Mouse (Mus musculus) embryonic stem cell, embryonic (primary cell): Measurements from ENCODE around the gene Mtfr2.

Experiments used
- CTCF ChIA-PET, 4 experiments: fragments of 300-600 bp in 2 of 4; fragments of 350-600 bp in 2 of 4; sonication (Branson Sonifier 250); formaldehyde crosslinking; loops; one replicate each; lab custom pipeline; 2022; ENCODE audit warnings: inconsistent platforms in 2 of 4; lab: Charles Lee
- POLR2A ChIA-PET, 4 experiments: fragments of 300-600 bp in 2 of 4; fragments of 350-600 bp in 2 of 4; sonication (Branson Sonifier 250); formaldehyde crosslinking; loops; one replicate each; lab custom pipeline; 2022; ENCODE audit warnings: antibody characterized with exemption in 4 of 4, inconsistent platforms in 1 of 4; lab: Charles Lee

Mtfr2 gene

DNA sequence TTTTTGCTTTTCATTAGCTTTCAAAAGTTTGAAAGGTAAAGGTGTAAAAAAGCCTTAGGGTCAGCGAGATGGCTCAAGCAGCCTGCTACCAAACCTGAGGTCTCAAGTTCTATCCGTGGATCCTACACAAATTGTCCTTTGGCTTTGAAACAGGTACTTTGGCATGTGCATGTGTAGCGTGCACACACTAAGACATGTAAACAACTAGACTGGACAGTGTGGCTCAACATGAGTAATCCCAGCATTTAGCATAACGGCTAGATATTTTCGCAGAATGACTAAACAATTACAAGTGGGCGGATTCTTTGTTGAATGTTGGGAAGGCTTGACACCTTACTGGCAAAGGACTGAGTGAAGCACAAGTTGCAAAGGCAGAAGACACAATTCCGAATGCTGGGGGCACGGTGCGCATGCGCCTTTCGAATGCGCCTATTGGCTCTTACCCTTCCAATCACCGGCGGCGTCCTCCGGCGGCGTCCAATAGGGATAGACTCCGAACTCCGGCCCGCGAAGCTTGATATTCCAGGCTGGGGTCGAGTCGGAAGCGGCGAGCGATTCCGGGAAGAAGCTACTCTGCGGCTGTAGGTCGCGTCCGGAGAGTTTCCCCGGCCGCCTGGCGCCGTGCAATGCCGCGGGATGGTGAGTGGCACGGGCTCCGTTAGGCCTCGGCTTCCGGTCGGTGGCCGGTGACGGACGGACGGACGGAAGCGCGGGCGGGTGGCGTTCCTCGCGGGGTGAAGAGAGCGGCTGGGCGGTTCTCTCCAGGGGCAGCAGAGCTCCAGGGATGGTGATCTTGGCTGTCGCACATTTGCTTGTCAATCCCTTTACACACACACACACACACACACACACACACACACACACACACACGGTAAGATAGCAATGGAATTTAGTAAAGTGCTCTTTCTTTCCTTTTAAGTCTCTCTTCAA is at the start of gene Mtfr2:
TSS of gene Mtfr2 (plus strand) at position 486 of the 930 bp plus-strand sequence.
- ChIA-PET POLR2A (interaction anchor here (0.5 to 4.0 kb wide), 55 partner anchors 7 to 1646 kb away, joined by 3 to 81 read pairs (median 4); partner anchors contain the start of genes Ahi1 (in 2 of the 4), Bclaf1 (in 2 of the 4), Map7 (in 2 of the 4) and Ifngr1 (in 1 of the 4)), CTCF (interaction anchor here in 3 of 4 experiments (0.7 to 1.5 kb wide), 9 partner anchors 14 to 619 kb away, joined by 3 to 4 read pairs (median 4); no protein-coding TSS in a partner anchor)

DNA sequence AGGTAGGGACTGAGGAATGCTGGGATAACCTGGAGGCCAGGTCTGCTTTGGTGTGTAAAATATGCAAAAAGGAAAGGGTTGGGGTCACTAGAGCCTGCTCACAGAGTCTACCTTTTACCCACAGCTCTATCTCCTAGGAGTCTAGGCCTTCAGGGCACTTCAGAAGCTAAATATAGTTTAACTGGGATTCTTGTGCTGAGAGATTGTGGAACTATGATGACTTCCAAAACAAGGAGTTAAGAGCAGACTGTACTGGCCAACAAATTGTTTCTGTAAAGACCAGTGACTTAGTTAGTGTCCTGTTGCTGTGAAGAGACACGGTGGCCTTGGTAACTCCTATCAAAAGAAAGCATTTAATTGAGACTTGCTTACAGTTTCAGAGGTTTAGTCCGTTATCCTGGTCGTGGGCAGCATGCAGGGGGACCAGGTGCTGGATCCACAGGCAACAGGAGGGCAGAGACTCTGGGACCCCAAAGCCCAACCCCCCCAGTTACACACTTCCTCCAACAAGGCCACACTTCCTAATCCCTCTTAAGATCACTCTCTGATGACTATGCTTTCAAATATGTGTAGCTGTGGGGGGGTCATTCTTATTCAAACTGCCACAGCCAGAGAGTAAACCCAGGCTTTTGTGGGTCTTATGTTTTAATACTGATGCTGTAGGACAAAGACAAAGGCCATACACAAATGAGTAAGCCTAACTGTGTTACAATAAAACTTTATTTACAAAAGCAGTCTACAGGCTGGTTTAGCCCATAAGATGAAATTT is 49.2 kb upstream of the Mtfr2 start:
- POLR2A ChIA-PET = interaction anchor here in 3 of 4 experiments (0.6 to 4.7 kb wide), 5 partner anchors 8 to 72 kb away, joined by 3 to 39 read pairs (median 3); partner anchors contain the start of gene Bclaf1 (in 3 of the 3)

DNA sequence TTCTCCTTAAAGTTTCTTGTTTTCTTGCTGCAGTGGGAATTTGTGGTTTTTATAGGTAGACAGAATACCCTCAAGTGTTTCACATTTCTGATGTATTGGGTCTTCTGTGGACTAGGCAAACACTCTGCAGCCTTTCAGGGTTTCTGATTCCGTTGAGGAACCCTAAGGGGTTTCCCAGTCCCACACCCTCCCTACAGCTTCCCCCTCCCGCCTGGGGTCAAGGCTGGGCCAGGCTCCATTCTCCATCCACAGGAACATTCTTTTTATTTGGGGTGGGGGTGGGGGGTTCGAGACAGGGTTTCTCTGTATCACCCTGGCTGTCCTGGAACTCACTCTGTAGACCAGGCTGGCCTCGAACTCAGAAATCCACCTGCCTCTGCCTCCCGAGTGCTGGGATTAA is 48.5 kb upstream of the Mtfr2 start:
- CTCF ChIA-PET = interaction anchor here in 1 of 4 experiments (1.4 kb wide), 1 partner anchor 9 kb away, joined by 4 read pairs; no protein-coding TSS in a partner anchor
- POLR2A ChIA-PET = interaction anchor here (0.6 to 4.7 kb wide), 6 partner anchors 9 to 72 kb away, joined by 3 to 39 read pairs (median 6); partner anchors contain the start of gene Bclaf1 (in 3 of the 4)

More for the DNA sequence above, 49.2 kb upstream of the Mtfr2 start:
- CTCF ChIA-PET = interaction anchor here in 1 of 4 experiments (1.4 kb wide), 1 partner anchor 9 kb away, joined by 4 read pairs; no protein-coding TSS in a partner anchor

DNA sequence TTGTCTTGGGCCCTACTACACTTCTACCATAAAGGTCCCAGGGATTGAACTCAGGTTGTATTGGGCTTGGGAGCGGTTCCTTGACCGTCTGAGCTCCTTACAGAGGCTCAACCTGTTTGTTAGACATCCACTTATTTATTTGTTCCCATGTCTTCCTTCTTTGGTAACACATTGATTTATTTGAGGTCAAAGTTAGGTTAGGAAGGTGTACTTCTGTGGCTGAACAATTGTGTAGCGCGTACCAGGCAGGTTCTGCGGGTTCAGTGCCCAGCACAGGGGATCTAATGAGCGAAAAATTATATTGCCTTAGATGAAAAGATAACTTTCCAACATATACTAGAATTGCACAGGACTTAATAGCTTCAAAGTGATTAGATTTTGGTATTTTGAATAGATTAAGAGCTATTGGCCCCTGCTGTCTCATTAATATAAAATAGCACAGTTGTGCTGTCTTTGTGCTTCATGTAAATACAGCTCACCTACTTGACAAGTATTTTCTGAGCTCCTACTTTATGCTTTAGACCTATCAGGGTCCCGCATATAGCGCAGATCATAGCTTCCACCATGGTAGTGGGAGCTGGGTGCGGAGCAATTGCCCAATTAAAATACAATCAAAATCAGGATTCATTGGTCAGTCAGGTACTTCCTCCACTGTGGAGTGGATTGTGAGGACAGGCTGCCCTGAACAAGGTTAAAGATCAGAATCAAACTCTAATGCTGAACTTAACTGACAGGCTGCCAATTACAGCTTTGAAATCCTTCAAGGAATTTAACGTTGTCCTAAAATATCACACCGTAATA is 36.4 kb upstream of the Mtfr2 start:
- ChIA-PET POLR2A (interaction anchor here (0.7 to 18.8 kb wide), 43 partner anchors 10 to 719 kb away, joined by 3 to 290 read pairs (median 5); partner anchors contain the start of genes Map7 (in 2 of the 4), Mtfr2 (in 2 of the 4), Ahi1 (in 1 of the 4) and Ifngr1 (in 1 of the 4)), CTCF (interaction anchor here in 3 of 4 experiments (1.0 to 1.7 kb wide), 5 partner anchors 14 to 37 kb away, joined by 3 to 6 read pairs (median 3); partner anchors contain the start of gene Mtfr2 (in 1 of the 3))

DNA sequence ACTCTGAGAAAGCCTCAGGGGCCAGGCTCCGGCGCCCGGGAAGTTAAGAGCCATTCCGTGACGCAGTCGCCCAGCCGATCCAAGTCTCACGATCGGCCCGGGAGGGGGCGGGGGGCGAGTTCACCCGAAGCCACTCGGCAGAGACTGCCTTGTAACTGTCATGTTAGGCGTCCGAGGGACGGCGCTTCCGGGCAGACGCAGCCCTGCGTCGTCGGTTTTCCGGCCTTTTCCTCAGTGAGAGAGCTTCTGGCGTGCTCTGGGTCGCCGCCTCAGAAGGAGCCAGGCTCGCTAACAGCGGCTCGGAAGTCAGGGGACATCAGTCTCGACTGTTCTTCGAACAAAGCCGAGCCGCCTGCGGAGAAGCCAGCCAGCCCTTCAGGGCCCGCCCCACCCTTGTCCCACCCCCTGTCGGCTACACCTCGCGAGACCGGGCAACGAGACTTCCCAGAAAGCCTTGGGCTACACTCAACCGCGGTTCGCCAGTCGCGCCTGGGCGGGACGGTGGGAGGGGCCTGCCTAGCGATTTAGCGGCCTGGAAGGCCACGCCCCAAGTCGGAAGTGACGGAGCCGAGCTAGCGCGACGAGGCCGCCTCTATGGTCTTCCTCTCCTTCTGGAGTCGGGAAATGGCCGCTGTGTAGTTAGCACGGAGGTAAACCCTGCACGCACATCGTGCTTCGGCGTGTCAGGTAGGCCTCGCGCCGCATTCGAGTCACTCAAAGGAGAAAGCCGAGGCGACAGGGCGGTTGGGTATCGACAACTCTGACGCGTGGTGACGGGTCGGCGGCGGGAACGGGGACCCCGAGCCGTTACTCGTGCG is 35.4 kb upstream of the Mtfr2 start, which contains the start of gene Bclaf1:
TSS of gene Bclaf1 (plus strand) at position 552 of the 818 bp plus-strand sequence.
- CTCF ChIA-PET = interaction anchor here (0.6 to 1.7 kb wide), 7 partner anchors 14 to 36 kb away, joined by 3 to 6 read pairs (median 3); partner anchors contain the start of gene Mtfr2 (in 1 of the 4)
- POLR2A ChIA-PET = interaction anchor here (0.6 to 18.8 kb wide), 93 partner anchors 7 to 1667 kb away, joined by 3 to 290 read pairs (median 4); partner anchors contain the start of genes Map7 (in 3 of the 4), Mtfr2 (in 2 of the 4), Ahi1 (in 1 of the 4) and Ifngr1 (in 1 of the 4)

DNA sequence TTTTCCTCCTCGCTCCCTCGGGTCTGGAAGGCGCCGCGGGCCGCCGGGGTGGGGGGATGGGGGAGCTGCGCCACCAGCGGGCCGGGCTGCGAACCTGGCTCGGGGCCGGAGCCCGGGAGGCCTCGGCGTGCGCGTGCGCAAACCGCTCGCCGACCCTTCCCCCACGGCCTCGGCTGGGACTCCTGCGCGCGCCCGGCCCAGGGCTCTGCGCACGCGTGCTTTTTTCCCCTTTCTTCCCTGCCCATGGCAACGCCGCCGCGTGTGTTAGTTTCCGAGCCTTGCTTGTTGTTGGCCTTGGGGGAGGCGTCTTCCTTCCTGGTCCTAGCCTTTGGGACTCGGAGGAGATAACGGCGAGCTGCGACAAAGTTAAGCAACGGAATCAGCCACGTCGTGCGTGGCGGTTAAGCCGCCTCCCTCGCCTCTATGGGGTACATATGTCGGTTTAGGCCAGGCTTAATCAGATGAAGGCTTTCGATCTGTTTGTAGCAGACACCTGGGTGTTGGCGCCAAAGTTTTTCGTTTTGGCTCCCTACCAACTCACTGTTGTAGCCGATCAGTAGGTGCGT is 34.8 kb upstream of the Mtfr2 start:
- POLR2A ChIA-PET = interaction anchor here (0.6 to 18.8 kb wide), 79 partner anchors 8 to 1666 kb away, joined by 3 to 290 read pairs (median 4); partner anchors contain the start of genes Ahi1 (in 2 of the 4), Map7 (in 2 of the 4), Mtfr2 (in 2 of the 4) and Ifngr1 (in 1 of the 4)
- CTCF ChIA-PET = interaction anchor here in 2 of 4 experiments (0.7 to 1.6 kb wide), 2 partner anchors 15 to 17 kb away, joined by 3 to 4 read pairs; no protein-coding TSS in a partner anchor

DNA sequence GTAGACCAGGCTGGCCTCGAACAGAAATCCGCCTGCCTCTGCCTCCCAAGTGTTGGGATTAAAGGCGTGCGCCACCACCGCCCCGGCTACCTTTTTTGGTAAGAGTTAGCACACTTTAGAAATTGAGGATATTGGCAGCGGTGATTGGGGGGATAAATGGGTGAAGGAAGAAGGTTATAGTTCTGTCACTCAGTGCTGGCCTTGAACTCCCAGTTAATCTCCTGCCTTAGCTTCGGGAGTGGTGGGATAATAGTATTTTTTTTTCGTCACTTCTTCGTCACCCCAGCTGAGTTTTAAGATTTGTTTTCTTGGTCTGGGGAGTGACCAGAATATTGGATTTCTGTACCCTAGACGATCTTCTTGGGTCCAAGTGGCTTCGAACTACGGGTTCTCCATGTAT is 34.1 kb upstream of the Mtfr2 start:
- CTCF ChIA-PET = interaction anchor here in 1 of 4 experiments (3.1 kb wide), 1 partner anchor 23 kb away, joined by 9 read pairs; no protein-coding TSS in a partner anchor
- POLR2A ChIA-PET = interaction anchor here (0.7 to 18.8 kb wide), 41 partner anchors 9 to 778 kb away, joined by 3 to 290 read pairs (median 5); partner anchors contain the start of genes Ahi1 (in 2 of the 4), Mtfr2 (in 2 of the 4) and Map7 (in 1 of the 4)

DNA sequence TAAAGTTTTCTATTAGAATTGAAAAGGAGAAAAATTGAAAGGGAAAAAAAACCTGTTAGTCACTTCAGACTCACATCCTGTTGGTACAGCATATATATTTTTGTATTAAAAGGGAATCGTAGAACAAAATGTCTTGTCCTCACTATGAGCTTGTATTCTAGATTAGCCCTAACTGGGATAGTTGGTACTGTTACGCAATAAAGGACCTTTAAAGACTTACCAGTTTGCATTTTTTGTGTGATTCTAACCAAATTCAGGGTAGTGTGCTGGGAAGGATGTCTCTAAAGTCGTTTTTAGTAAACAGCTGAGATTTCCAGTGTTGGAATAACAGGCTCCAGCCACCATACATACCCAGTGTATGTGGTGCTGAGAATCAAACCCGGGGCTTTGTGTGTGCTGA is 33.6 kb upstream of the Mtfr2 start:
- POLR2A ChIA-PET = interaction anchor here (0.7 to 18.8 kb wide), 24 partner anchors 8 to 639 kb away, joined by 3 to 290 read pairs (median 6); partner anchors contain the start of genes Mtfr2 (in 3 of the 4) and Ahi1 (in 1 of the 4)

DNA sequence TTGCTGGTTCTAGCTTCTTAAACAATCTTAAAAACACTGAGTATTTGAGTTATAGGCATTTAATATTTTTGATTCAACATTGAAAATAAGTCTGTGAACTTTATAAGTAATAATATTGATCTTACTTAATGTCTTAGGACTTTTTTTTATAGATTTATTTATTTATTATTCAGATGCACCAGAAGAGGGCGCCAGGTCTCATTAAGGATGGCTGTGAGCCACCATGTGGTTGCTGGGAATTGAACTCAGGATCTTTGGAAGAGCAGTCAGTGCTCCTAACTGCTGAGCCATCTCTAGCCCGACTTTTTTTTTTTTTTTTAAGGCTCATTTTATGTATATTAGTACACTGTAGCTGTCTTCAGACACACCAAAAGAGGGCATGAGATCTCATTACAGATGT is 32.8 kb upstream of the Mtfr2 start:
- ChIA-PET POLR2A (interaction anchor here (0.6 to 18.8 kb wide), 21 partner anchors 7 to 1514 kb away, joined by 3 to 290 read pairs (median 4); partner anchors contain the start of genes Mtfr2 (in 3 of the 4) and Map7 (in 1 of the 4)), CTCF (interaction anchor here (0.6 to 3.1 kb wide), 8 partner anchors 9 to 411 kb away, joined by 3 to 9 read pairs (median 5); partner anchors contain the start of gene Mtfr2 (in 1 of the 4))

More for the DNA sequence above, 33.6 kb upstream of the Mtfr2 start:
- CTCF ChIA-PET = interaction anchor here (0.6 to 3.1 kb wide), 4 partner anchors 24 to 410 kb away, joined by 3 to 9 read pairs (median 4); no protein-coding TSS in a partner anchor

DNA sequence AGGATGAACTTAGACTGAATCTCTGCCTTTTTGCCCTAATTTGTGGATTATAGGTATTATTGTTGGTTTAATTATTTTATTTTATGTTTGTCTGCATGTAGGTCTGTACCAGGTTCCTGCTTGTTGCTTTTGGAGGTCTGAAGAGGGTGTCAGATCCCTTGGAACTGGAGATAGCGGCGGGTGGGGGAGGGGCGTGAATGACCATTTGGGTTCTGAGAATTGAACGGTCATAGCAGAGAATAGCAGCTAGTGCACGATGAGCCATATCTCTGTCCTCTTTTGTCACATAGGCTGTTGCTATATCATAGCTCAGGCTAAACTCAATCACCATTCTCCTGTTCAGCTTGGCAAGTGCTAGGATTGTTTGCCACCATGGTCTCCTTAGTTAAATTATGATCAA is 30.1 kb upstream of the Mtfr2 start:
- POLR2A ChIA-PET = interaction anchor here in 3 of 4 experiments (0.6 to 18.8 kb wide), 9 partner anchors 9 to 42 kb away, joined by 3 to 290 read pairs (median 4); partner anchors contain the start of gene Mtfr2 (in 2 of the 3)
- CTCF ChIA-PET = interaction anchor here in 1 of 4 experiments (0.5 kb wide), 1 partner anchor 9 kb away, joined by 3 read pairs; no protein-coding TSS in a partner anchor

DNA sequence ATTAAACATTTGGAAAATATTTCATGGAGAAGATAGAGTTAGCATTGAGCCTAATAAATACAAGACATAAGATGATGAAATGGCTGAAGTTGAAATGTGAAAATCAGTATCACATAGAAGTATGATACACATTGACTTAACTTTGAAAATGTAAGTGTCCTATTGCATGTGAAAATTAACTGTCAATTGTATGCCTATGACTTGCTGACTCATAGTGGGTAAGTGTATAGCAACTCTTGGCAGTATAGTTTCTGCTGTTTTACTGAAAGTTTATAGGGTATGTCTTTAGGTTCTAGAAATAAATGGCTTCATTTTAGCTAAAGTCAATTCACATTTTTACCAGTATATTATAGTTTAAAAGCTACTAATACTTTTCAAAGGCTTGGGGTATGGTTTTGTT is 21.3 kb upstream of the Mtfr2 start:
- CTCF ChIA-PET = interaction anchor here in 2 of 4 experiments (0.6 to 1.2 kb wide), 4 partner anchors 11 to 1667 kb away, joined by 3 read pairs; partner anchors contain the start of gene Bclaf1 (in 1 of the 2)
- POLR2A ChIA-PET = interaction anchor here in 3 of 4 experiments (1.0 to 18.8 kb wide), 11 partner anchors 10 to 30 kb away, joined by 3 to 290 read pairs (median 5); partner anchors contain the start of genes Bclaf1 (in 3 of the 3) and Mtfr2 (in 2 of the 3)

DNA sequence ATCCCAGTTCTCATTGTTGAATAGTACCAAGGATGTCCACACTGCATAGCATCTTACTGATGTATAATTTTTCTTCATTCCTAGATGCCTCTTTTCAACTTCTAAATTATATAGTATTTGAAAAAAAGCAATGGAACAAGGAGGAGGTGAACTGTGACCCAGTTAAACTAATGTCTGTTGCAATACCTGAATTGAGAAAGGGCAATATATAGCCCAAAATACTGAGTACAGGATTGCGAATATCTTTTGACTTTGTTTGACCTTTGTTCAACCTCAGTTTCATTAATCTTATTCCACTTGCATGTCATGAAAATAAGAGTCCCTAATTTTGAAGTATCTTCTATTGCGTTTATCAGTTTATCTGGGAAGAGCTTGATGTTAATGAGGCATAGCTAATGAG is 16.3 kb upstream of the Mtfr2 start:
- CTCF ChIA-PET = no interaction called here
- POLR2A ChIA-PET = interaction anchor here in 2 of 4 experiments (0.6 to 15.3 kb wide), 6 partner anchors 10 to 18 kb away, joined by 3 to 290 read pairs (median 6); partner anchors contain the start of genes Mtfr2 (in 2 of the 2) and Bclaf1 (in 1 of the 2)

DNA sequence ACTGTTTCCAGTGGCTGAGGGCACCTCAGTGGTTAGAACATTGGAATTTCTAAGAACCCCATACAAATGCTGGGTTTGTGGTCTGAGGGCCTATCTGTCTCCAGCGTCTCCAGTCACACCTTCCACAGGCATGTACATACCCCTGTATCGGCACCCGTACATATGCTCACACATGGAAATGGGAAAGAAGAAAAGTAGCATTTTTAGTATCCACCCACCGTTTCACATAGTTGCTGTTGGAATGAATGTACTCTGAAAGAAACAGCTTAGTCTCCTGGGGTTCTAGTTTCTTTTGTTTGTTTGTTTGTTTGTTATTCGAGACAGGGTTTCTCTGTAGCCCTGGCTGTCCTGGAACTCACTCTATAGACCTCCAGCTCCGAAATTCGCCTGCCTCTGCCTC is 9.7 kb upstream of the Mtfr2 start:
- CTCF ChIA-PET = no interaction called here

DNA sequence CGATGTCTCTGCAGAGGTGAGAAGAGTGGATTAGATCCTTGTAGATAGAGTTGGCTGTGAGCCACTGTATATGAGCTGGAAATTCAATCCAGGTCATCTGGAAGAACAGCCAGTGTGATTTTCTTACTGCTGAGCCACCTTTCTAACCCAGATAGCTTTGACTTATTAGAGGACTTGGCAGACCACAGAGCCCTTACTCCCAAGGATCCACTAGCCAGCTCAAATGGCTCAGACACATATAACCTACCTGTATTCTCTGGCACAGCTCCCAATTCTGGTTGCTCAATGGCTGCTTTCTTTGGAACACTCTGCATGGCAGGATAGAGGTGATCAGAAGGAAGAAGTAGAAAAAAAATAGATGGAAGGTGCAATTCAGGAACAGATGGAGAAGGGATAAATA is 1.8 kb upstream of the Mtfr2 start:
- POLR2A ChIA-PET = interaction anchor here in 2 of 4 experiments (0.6 to 15.3 kb wide), 8 partner anchors 10 to 33 kb away, joined by 3 to 290 read pairs (median 3); partner anchors contain the start of gene Bclaf1 (in 2 of the 2)
- CTCF ChIA-PET = interaction anchor here in 1 of 4 experiments (0.9 kb wide), 1 partner anchor 16 kb away, joined by 3 read pairs; no protein-coding TSS in a partner anchor

More for the DNA sequence above, 9.7 kb upstream of the Mtfr2 start:
- POLR2A ChIA-PET = interaction anchor here in 2 of 4 experiments (0.6 to 15.3 kb wide), 4 partner anchors 10 to 22 kb away, joined by 3 to 290 read pairs (median 19); partner anchors contain the start of genes Mtfr2 (in 2 of the 2) and Bclaf1 (in 1 of the 2)
